Mouse (Mus musculus) midbrain, embryonic 10.5 days (tissue): Measurements from ENCODE around the gene Hectd1. TPM values are rescaled to one million over a fixed set of nuclear protein-coding genes. Genes with fewer than 3 reads are reported as not detected.

Experiments used
- DNase-seq: peaks from one replicate; pipeline ENCODE4 v3.0.0-alpha.2; 2017; ENCODE audit warnings: low spot score
- H3K27ac ChIP-seq: fragments of 300-500 bp; sonication (generic); replicated peaks from 2 replicates; pipeline ENCODE4 v1.5.1; 2016; ENCODE audit warnings: mild to moderate bottlenecking
- H3K27me3 ChIP-seq: fragments of 300-500 bp; sonication (generic); 2 replicates; pipeline ENCODE4 v1.6.1; 2016; ENCODE audit warnings: low read depth, mild to moderate bottlenecking; ENCODE audit not compliant: poor library complexity, severe bottlenecking
- H3K36me3 ChIP-seq: fragments of 300-500 bp; sonication (generic); 2 replicates; pipeline ENCODE4 v1.6.1; 2016; ENCODE audit warnings: mild to moderate bottlenecking, moderate library complexity
- H3K4me1 ChIP-seq: fragments of 300-500 bp; sonication (generic); 2 replicates; pipeline ENCODE4 v1.6.1; 2016
- H3K4me3 ChIP-seq: fragments of 300-500 bp; sonication (generic); 2 replicates; pipeline ENCODE4 v1.5.1; 2016; ENCODE audit warnings: mild to moderate bottlenecking, moderate library complexity
- H3K9me3 ChIP-seq: fragments of 300-500 bp; sonication (generic); replicated peaks from 2 replicates; pipeline ENCODE4 v1.6.1; 2016; ENCODE audit warnings: mild to moderate bottlenecking
- WGBS: fragments of 180-500 bp; shearing (Covaris S2); methylation state at CpG from one replicate; pipeline ENCODE4 v1.1.7; 2016; 5-methylcytosine and 5-hydroxymethylcytosine counted together
- polyA plus RNA-seq: library from polyadenylated mRNA; unstranded; fragments of >200 nt; fragmentation: Nextera tagmentation; extraction: Ambion mirVana; gene quantifications from 2 replicates; pipeline ENCODE4 v1.2.1, GENCODE M21; 2016

The Hectd1 gene
- polyA plus RNA-seq, 1 experiment from 2014 or later, result 29.1 TPM

DNA sequence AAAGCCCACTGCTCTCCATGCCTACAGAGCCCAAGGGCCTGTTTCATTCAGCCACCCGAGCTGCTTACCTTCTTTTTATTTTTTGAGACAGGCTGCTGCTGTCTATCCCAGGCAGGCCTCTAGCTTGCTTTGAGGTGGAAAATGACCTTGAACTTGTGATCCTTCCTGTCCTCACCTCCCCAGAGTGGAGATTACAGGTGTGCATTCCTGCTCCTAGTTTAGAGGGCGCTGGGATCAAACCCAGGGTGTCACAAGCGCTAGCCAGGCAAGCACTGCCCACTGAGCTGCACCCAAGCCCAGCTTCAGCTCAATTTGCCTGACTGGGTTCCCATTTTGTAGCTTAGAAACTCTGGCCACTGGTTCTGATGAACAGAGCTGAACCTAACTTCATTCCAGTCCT lies 93.0 kb downstream of the Hectd1 start:
- H3K4me3 ChIP-seq, result no peak overlapping the region
- WGBS, result 79% methylated on average over 3 of the region's 3 CpGs

DNA sequence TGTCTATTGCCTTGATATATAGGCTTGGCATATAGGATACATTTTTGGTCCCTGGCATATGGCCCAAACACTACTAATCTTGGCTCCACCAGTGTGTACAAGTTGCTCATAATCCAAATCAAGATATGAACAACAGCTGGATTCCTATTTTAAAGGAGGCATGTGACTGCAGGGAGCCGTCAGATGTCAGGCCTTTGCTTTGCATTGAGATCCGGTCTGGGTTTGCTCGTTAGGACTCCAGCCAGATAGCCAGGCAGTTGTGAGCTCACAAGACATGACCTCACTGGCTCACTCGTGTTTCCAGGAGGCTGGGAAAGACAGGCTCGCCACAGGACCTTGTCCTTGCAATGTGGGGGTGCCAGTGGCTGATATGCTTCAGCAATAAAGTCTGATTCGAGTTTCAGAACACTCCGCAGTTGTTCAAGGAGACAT lies 93.5 kb downstream of the Hectd1 start:
- H3K4me1 ChIP-seq, result no peaks in the 10 kb centered on the region
- peaks cover 7% of the 10 kb centered on the region for H3K36me3 ChIP-seq
- H3K27me3 ChIP-seq, result no peaks in the 10 kb centered on the region
- WGBS, result 75% methylated on average over 7 of the region's 7 CpGs
- H3K9me3 ChIP-seq, result no peaks in the 10 kb centered on the region
- no peak for DNase-seq
- H3K4me3 ChIP-seq, result no peak overlapping the region
- H3K27ac ChIP-seq, result no peak overlapping the region

More for the DNA sequence above, 93.0 kb downstream of the Hectd1 start:
- peaks cover 5% of the 10 kb centered on the region for H3K36me3 ChIP-seq
- H3K27ac ChIP-seq, result no peak overlapping the region
- H3K27me3 ChIP-seq, result no peaks in the 10 kb centered on the region
- H3K4me1 ChIP-seq, result no peaks in the 10 kb centered on the region
- H3K9me3 ChIP-seq, result no peaks in the 10 kb centered on the region
- DNase-seq, result no peak

DNA sequence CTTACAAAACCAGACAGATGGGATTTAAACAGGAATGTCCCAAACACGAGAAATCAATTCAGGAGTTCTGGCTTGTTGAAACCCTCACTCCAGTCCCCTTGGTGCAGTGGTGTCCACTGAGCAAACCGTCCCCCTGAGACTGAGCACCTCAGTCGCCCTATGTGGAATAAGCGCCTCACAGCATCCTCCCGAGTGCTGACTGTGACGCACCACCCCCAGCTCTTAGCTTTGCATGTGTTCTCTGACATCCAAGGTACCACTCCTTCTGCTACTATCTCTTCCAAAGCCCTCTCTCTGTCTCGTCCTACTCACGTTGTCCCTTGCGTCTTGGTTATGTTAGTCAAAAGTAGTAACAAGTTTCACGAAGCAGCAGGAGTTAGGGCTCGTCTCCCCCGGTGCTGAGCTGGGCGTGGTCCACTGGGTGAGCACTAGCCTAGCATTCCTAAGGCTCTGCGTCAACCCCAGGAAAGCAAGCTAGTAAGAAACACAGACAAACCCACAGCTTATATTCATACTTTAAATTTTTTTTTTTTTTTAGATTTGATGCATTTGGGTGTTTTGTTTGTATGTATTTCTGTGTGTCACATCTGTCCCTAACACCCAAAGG lies 94.6 kb downstream of the Hectd1 start:
- Histone ChIP-seq H3K4me1 (no peaks in the 10 kb centered on the region), H3K4me3 (no peak overlapping the region), H3K9me3 (no peaks in the 10 kb centered on the region), H3K36me3 (peaks cover 11% of the 10 kb centered on the region), H3K27ac (no peak overlapping the region), H3K27me3 (no peaks in the 10 kb centered on the region)
- WGBS, result 83% methylated on average over 14 of the region's 14 CpGs
- DNase-seq, result no peak

DNA sequence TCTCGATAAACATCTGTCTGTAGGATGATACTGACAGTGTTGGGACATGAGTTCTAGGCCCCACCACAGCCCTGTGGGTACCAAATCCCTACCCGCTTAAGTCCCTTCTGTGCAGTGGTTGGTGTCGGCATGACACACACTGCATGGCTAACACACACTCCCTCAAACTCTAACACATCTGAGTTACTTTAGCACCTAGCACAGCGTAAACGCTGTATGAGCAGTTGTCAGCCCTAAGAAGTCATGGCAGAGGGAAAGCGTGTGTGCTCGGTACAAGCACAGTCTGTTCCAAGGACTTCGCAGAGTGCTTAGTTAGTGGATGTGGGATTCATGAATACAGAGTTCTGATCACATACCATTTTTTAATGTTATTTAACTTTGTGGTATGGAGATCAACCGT lies 99.5 kb downstream of the Hectd1 start:
- Histone ChIP-seq H3K27me3 (no peaks in the 10 kb centered on the region), H3K4me1 (no peaks in the 10 kb centered on the region), H3K27ac (no peak overlapping the region), H3K9me3 (no peaks in the 10 kb centered on the region), H3K36me3 (peaks cover 20% of the 10 kb centered on the region), H3K4me3 (no peak overlapping the region)
- 94% methylated on average over 9 of the region's 9 CpGs for WGBS
- no peak for DNase-seq

DNA sequence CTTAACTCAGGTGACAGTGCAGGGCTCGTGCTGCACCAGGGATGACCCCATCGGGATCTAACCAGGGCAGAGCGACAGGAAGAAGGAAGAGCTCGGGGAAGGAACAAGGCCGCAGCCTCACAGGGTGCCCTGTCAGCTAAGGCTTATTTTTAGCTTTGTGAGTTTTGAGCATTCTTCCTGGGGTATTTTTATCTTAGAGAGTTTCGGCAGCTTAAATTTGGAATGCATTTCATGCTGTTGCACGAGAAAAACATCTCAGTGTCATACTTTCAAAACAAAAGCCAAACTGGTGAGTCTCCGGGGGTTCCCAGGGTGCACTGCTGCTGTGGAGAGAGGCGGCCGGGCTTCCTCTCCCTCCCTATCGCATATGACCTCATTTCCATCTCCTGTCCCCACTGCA lies 100.3 kb downstream of the Hectd1 start:
- peaks cover 22% of the 10 kb centered on the region for H3K36me3 ChIP-seq
- no peak overlapping the region for H3K4me3 ChIP-seq
- H3K4me1 ChIP-seq, result no peaks in the 10 kb centered on the region
- no peaks in the 10 kb centered on the region for H3K9me3 ChIP-seq
- DNase-seq, result no peak
- H3K27me3 ChIP-seq, result no peaks in the 10 kb centered on the region
- WGBS, result 76% methylated on average over 11 of the region's 11 CpGs
- H3K27ac ChIP-seq, result no peak overlapping the region

DNA sequence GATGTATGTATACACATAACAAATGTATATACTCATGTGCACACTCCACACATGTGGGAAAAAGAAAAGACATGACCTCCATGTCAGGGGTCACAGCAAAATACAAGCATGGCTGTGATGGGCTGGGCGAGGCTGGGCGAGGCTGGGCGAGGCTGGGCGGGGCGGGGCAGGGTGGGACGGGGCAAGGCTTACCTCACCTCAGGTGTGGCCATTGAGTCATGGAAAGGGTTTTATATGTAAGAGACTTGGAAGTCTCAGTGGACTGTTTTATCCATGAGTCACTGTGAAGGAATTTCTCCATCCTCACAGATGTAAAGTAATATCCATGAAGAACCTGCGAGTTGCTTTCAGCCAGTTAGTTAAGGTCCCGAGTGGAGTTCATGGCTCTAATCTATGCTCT lies 107.5 kb downstream of the Hectd1 start:
- no peaks in the 10 kb centered on the region for H3K9me3 ChIP-seq
- no peak overlapping the region for H3K4me3 ChIP-seq
- 95% methylated on average over 8 of the region's 8 CpGs for WGBS
- no peaks in the 10 kb centered on the region for H3K27me3 ChIP-seq
- H3K4me1 ChIP-seq, result no peaks in the 10 kb centered on the region
- DNase-seq, result no peak
- H3K27ac ChIP-seq, result no peak overlapping the region
- H3K36me3 ChIP-seq, result peaks cover 33% of the 10 kb centered on the region

DNA sequence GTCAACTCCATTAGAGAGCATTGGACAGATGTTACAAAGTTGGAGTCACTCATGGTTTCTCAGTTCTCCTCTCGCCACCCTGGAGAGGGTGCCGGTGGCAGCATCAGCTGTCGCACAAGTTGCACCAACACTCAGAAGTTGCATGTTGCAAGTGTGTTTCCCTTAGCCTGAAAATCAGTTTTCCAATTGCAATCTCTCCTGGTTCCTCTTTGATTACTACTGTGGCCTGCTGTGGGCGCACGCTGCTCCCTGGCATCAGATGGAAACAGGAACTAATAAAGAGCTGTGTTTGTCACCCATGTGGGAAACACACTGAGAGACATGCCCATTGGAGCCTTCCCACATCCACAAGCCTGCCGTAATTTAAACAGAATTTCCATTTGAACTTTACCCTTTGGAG lies 110.7 kb downstream of the Hectd1 start:
- Histone ChIP-seq H3K27me3 (no peaks in the 10 kb centered on the region), H3K4me3 (no peak overlapping the region), H3K4me1 (no peaks in the 10 kb centered on the region), H3K27ac (no peak overlapping the region), H3K9me3 (no peaks in the 10 kb centered on the region), H3K36me3 (peaks cover 25% of the 10 kb centered on the region)
- 91% methylated on average over 6 of the region's 6 CpGs for WGBS
- no peak for DNase-seq

DNA sequence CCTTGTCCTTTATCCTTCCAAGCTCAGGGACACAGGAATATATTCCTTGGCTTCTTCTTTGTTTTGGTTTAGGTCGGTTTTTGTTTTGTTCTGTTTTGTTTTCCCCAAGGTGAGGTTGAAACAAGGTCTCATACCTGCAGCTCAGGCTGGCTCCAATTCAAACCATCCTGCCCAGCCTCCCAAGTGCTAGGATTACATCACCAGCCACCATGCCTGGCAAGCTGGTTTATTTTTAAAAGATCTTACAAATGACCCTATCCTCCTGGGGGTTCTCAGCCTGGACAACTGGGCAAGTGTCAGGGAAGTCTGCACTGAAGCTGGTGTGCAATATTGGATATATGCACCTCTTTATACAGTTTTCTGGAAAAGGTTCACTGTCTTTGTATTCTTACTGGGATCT lies 116.7 kb downstream of the Hectd1 start:
- 63% methylated on average over 1 of the region's 1 CpGs for WGBS
- Histone ChIP-seq H3K9me3 (no peaks in the 10 kb centered on the region), H3K4me1 (0 out of 2 replicates have a peak, but pooled peaks cover 5% of the 10 kb centered on the region), H3K4me3 (no peak overlapping the region), H3K27ac (no peak overlapping the region), H3K27me3 (no peaks in the 10 kb centered on the region), H3K36me3 (peaks cover 3% of the 10 kb centered on the region; the same call in 1 of the 2 replicates)
- DNase-seq, result no peak

DNA sequence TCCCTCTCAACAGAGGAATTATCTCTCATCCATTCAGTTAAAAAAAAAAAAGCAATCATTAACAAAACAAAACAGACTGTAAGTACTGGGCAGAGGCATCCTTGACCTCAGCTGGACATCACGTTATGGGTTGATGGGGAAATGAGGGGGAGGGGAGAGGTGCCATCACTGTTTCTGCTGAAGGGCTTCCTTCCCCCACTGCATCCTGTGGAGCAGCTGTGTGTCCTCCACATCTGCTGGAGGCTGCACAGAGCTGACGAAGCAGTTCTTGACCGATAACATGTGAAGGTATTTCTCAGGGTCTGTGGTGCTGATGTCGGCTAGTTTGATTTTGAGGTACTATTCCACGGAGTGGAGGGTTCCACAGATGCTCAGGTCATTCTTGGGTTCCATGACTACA lies 119.2 kb downstream of the Hectd1 start:
- no peaks in the 10 kb centered on the region for H3K36me3 ChIP-seq
- H3K27me3 ChIP-seq, result no peaks in the 10 kb centered on the region
- no peak overlapping the region for H3K4me3 ChIP-seq
- WGBS, result 80% methylated on average over 5 of the region's 5 CpGs
- H3K27ac ChIP-seq, result no peak overlapping the region
- H3K9me3 ChIP-seq, result no peaks in the 10 kb centered on the region
- no peak for DNase-seq
- H3K4me1 ChIP-seq, result 0 out of 2 replicates have a peak, but pooled peaks cover 5% of the 10 kb centered on the region

DNA sequence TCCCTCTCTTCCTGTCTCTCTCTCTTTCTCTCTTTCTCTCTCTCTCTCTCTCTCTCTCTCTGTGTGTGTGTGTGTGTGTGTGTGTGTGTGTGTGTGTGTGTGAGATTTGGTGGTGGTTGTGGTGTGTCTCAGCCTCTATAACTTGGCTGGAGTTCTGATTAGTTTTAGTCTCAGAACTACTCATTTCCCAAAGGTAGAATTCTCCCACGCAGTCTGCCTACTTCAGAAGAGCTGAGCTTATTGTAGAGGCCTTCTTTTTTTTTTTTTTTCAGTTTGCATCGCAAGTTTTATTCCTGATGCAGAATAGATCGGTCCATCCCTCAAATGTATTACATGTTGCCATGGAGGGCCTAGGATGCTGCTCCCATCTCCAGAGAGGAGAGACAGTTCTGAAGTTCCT lies 119.6 kb downstream of the Hectd1 start:
- WGBS, result 75% methylated on average over 3 of the region's 3 CpGs
- H3K27me3 ChIP-seq, result no peaks in the 10 kb centered on the region
- no peak for DNase-seq

DNA sequence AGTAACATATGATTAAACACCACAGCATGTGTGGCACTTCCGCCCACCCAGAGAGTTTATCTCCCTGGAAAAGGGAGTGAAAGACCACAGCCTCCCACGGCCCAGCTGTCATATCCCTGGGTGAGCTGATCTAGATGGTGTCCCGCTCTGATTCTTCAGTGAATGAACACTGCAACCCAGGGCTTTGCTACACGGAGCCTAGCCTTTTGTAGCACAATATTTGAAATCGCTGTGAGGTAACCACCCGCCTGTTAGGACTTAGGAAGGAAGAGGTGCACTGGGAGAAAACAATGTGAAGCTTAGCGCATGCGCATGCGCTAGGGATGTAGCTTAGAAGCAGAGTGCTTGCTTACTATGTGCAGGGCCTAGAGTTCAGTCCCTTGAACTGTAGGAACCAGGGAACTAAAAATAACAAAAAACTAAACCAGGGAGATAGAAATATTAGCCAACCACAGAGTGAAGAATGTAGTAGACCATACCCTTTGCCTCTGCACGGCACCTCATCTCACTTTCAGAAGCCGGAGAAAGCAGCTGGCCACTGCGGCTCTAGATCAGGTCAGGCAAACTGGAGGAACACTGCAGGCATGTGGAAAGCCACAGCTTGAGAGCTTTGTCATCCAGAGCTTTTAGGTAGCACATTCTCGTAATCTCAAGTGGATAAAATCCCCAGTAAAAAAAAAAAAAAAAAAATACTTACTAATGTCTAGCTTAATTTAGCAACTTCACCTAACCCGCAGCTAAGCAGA lies 120.2 kb downstream of the Hectd1 start:
- no peaks in the 10 kb centered on the region for H3K27me3 ChIP-seq
- H3K9me3 ChIP-seq, result no peaks in the 10 kb centered on the region
- H3K27ac ChIP-seq, result no peak overlapping the region
- WGBS, result 69% methylated on average over 14 of the region's 14 CpGs
- DNase-seq, result no peak
- H3K4me3 ChIP-seq, result no peak overlapping the region
- H3K36me3 ChIP-seq, result no peaks in the 10 kb centered on the region
- 0 out of 2 replicates have a peak, but pooled peaks cover 5% of the 10 kb centered on the region for H3K4me1 ChIP-seq

More for the DNA sequence above, 119.6 kb downstream of the Hectd1 start:
- no peaks in the 10 kb centered on the region for H3K36me3 ChIP-seq
- no peak overlapping the region for H3K4me3 ChIP-seq
- no peaks in the 10 kb centered on the region for H3K9me3 ChIP-seq
- no peak overlapping the region for H3K27ac ChIP-seq
- H3K4me1 ChIP-seq, result 0 out of 2 replicates have a peak, but pooled peaks cover 5% of the 10 kb centered on the region

DNA sequence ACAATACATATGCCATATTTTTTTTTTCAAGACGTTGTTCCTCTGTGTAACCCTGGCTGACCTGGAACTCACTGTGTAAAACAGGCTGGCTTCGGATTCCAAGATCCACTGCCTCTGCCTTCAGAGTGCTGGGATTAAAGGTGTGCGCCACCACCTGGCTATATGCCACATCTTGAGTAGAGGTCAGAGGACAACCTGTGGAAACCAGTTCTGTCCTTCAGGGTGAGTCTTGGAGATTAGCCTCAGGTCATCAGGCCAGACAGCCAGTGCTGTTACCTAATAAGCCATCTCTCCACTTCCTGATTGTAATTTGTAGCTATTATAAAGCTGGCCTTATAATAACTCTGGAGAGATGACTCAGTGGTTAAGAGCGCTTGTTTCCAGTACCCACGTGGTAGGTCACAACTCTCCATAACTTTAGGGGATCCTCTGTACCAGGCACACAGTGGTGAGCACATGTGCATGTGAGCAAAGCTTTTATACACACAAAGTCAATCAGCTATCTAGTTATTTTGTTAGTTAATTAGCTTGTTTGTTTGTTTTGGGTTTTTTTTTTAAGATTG lies 122.6 kb downstream of the Hectd1 start:
- Histone ChIP-seq H3K27me3 (no peaks in the 10 kb centered on the region), H3K4me1 (peaks cover 11% of the 10 kb centered on the region), H3K36me3 (peaks cover 3% of the 10 kb centered on the region; the same call in 1 of the 2 replicates), H3K27ac (no peak overlapping the region), H3K4me3 (no peak overlapping the region), H3K9me3 (peaks cover 4% of the 10 kb centered on the region; the same call in 1 of the 2 replicates)
- 87% methylated on average over 5 of the region's 5 CpGs for WGBS
- no peak for DNase-seq

DNA sequence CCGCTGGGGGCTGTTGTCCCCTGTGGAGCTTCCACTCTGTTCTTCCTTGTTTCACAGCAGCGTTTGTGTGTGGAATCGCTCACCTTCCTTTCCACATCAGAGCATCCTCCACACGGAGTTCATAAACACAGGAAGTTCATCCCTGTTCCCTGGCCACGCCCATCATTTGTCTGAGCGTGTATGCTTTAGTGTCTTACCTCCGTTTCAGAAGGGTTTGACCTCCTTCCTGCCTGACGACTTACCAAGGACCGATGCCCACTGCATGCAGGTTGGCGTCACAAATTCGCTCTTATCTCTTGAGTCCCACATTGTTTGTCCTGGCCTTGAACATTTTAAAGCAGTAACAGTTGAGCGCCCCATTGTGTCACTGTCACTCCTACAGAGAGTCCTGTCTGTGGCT lies 123.6 kb downstream of the Hectd1 start:
- no peak for DNase-seq

More for the DNA sequence above, 123.6 kb downstream of the Hectd1 start:
- Histone ChIP-seq H3K4me1 (peaks cover 11% of the 10 kb centered on the region), H3K27me3 (no peaks in the 10 kb centered on the region), H3K36me3 (peaks cover 8% of the 10 kb centered on the region; the same call in 1 of the 2 replicates), H3K27ac (no peak overlapping the region), H3K9me3 (peaks cover 7% of the 10 kb centered on the region; the same call in 1 of the 2 replicates), H3K4me3 (no peak overlapping the region)
- 83% methylated on average over 12 of the region's 12 CpGs for WGBS
